Mouse (Mus musculus) thymus, adult 2 months (tissue): ENCODE data around the gene Adamts3.

Source experiments
- CTCF ChIP-seq: fragments of 200-500 bp; IDR thresholded peaks from 2 replicates; pipeline ENCODE4 v1.5.1; 2012; ENCODE audit warnings: mild to moderate bottlenecking, control low read depth, low read length, moderate library complexity, borderline replicate concordance; ENCODE audit not compliant: control insufficient read depth, poor library complexity, insufficient read depth; ENCODE audit errors: extremely low read depth
- POLR2A ChIP-seq: fragments of 200-500 bp; IDR thresholded peaks from 2 replicates; pipeline ENCODE4 v1.6.1; 2012; ENCODE audit warnings: mild to moderate bottlenecking, low read length, control low read depth, moderate library complexity; ENCODE audit not compliant: control insufficient read depth, poor library complexity, insufficient read depth; ENCODE audit errors: extremely low read depth

DNA sequence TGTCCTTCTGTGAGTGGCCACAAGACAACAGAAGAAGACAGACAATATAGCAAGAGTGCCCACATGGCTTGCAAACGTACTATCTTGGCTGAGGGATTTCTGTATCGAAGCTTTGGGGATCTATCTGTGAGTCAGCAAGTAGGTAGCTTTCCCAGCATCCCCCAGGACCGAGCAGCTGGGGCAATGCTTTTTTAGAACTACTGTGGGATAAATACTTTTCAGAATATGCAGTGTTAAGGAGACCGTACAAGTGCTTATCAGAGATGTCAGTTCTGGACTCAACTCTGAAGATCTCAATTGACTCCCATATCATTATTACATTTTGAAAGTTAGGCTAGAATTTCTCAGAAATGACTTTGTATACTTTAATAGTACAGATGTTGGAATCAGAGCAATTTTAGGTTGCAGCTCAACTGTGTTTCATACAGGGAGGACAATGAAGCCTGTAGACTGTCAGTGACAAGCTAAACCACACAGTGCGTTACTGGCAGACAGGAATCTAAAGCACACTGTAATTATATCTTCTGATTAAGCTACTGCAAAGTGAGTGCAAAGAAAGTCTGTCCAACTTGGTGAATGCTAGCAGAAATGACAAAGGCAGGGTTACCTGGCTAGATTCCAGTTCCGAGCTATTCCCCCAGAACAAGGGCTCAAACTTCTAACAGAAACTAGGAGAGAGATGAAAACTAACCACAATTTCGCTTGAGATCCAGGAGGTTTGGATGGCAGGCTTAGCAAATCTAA is 171.8 kb downstream of the Adamts3 start:
- TF ChIP-seq CTCF (no peak), POLR2A (no peak)
